Mouse (Mus musculus) MEL (cell line): ENCODE results near the gene Lmo4. TPM values are rescaled to one million over a fixed set of nuclear protein-coding genes. Genes with fewer than 3 reads are reported as not detected.

ENCODE experiments used
- DNase-seq: peaks from one replicate; pipeline ENCODE4 v3.0.0; 2011; ENCODE audit warnings: low read depth, low spot score
- H3K27ac ChIP-seq: 2 replicates; pipeline ENCODE4 v1.5.1; 2012; ENCODE audit warnings: low read depth, mild to moderate bottlenecking, control low read depth, low read length, moderate library complexity; ENCODE audit not compliant: control insufficient read depth
- H3K27me3 ChIP-seq, 2 experiments: fragments of 150-350 bp in 1 of 2; sonication (generic) in 1 of 2; 2 replicates each; pipeline ENCODE4 v1.6.1; 2012; ENCODE audit warnings: low read length in 2 of 2, mild to moderate bottlenecking in 2 of 2, improper control_type of control experiment in 1 of 2, moderate library complexity in 1 of 2; ENCODE audit not compliant: insufficient read depth in 2 of 2, control insufficient read depth in 1 of 2
- H3K36me3 ChIP-seq, 2 experiments: 2 replicates each; pipeline ENCODE4 v1.6.1; 2012 to 2014; ENCODE audit warnings: low read length in 2 of 2, improper control_type of control experiment in 1 of 2, inconsistent platforms in 1 of 2, mild to moderate bottlenecking in 1 of 2; ENCODE audit not compliant: insufficient read depth in 2 of 2, control insufficient read depth in 1 of 2
- H3K4me1 ChIP-seq, 2 experiments: fragments of 150-350 bp in 1 of 2; sonication (generic) in 1 of 2; 2 replicates each; pipeline ENCODE4 v1.6.1; 2012; ENCODE audit warnings: low read length in 2 of 2, improper control_type of control experiment in 1 of 2, mild to moderate bottlenecking in 1 of 2; ENCODE audit not compliant: insufficient read depth in 2 of 2, control insufficient read depth in 1 of 2
- H3K4me3 ChIP-seq, 2 experiments: fragments of 150-350 bp in 1 of 2; sonication (generic) in 1 of 2; 2 replicates each; pipeline ENCODE4 v1.5.1; 2012; ENCODE audit warnings: low read depth in 2 of 2, low read length in 2 of 2, mild to moderate bottlenecking in 2 of 2, moderate library complexity in 2 of 2, control low read depth in 1 of 2, improper control_type of control experiment in 1 of 2; ENCODE audit not compliant: control insufficient read depth in 1 of 2, insufficient read depth in 1 of 2
- H3K79me2 ChIP-seq: 2 replicates; pipeline ENCODE4 v1.6.1; 2012; ENCODE audit warnings: mild to moderate bottlenecking, low read length, moderate library complexity; ENCODE audit not compliant: control insufficient read depth, poor library complexity, insufficient read depth
- H3K9ac ChIP-seq: 2 replicates; pipeline ENCODE4 v1.6.1; 2012; ENCODE audit warnings: low read depth, mild to moderate bottlenecking, control low read depth, low read length, moderate library complexity; ENCODE audit not compliant: control insufficient read depth, poor library complexity, severe bottlenecking
- H3K9me3 ChIP-seq: fragments of 150-350 bp; sonication (generic); replicated peaks from 2 replicates; pipeline ENCODE4 v1.6.1; 2012; ENCODE audit warnings: mild to moderate bottlenecking, low read length, improper control_type of control experiment, moderate library complexity; ENCODE audit not compliant: insufficient read depth
- CHD1 ChIP-seq: IDR thresholded peaks from 2 replicates; pipeline ENCODE4 v1.6.1; 2012; ENCODE audit warnings: low read depth, mild to moderate bottlenecking, inconsistent platforms, low read length, improper control_type of control experiment
- CHD2 ChIP-seq: IDR thresholded peaks from 2 replicates; pipeline ENCODE4 v1.6.1; 2011; ENCODE audit warnings: low read length, improper control_type of control experiment
- CTCF ChIP-seq, 3 experiments: IDR thresholded peaks in 2 of 3; conservative IDR thresholded peaks in 1 of 3; 2 replicates each; pipeline ENCODE4 v1.5.1; 2011 to 2012; ENCODE audit warnings: low read length in 3 of 3, low read depth in 2 of 3, mild to moderate bottlenecking in 2 of 3, improper control_type of control experiment in 1 of 3, inconsistent platforms in 1 of 3, mixed read lengths in 1 of 3, moderate library complexity in 1 of 3; ENCODE audit not compliant: control insufficient read depth in 1 of 3, insufficient read depth in 1 of 3, poor library complexity in 1 of 3, severe bottlenecking in 1 of 3
- ELF1 ChIP-seq: IDR thresholded peaks from 2 replicates; pipeline ENCODE4 v1.6.1; 2014; ENCODE audit warnings: low read depth, mild to moderate bottlenecking, inconsistent platforms, low read length, improper control_type of control experiment, moderate library complexity
- EP300 ChIP-seq, 2 experiments: IDR thresholded peaks; 2 replicates each; pipeline ENCODE4 v1.6.1; 2011; ENCODE audit warnings: improper control_type of control experiment in 2 of 2, low read length in 2 of 2, low read depth in 1 of 2, mild to moderate bottlenecking in 1 of 2
- ETS1 ChIP-seq: IDR thresholded peaks from 2 replicates; pipeline ENCODE4 v1.6.1; 2012; ENCODE audit warnings: low read depth, mild to moderate bottlenecking, inconsistent platforms, low read length, improper control_type of control experiment, moderate library complexity
- GATA1 ChIP-seq: IDR thresholded peaks from 2 replicates; pipeline ENCODE4 v1.6.1; 2011; ENCODE audit warnings: low read depth, low read length, improper control_type of control experiment
- HCFC1 ChIP-seq: IDR thresholded peaks from 2 replicates; pipeline ENCODE4 v1.6.1; 2012; ENCODE audit warnings: low read depth, mild to moderate bottlenecking, inconsistent platforms, low read length, improper control_type of control experiment, moderate library complexity
- JUND ChIP-seq: IDR thresholded peaks from 2 replicates; pipeline ENCODE4 v1.6.1; 2011; ENCODE audit warnings: low read depth, mild to moderate bottlenecking, improper control_type of control experiment, low read length
- KAT2A ChIP-seq: conservative IDR thresholded peaks from 2 replicates; pipeline ENCODE4 v1.6.1; 2012; ENCODE audit warnings: low read depth, low read length, improper control_type of control experiment, inconsistent platforms
- MAZ ChIP-seq: IDR thresholded peaks from 2 replicates; pipeline ENCODE4 v1.6.1; 2012; ENCODE audit warnings: low read depth, mild to moderate bottlenecking, inconsistent platforms, low read length, improper control_type of control experiment
- MEF2A ChIP-seq: IDR thresholded peaks from 2 replicates; pipeline ENCODE4 v1.6.1; 2014; ENCODE audit warnings: low read depth, mild to moderate bottlenecking, inconsistent platforms, low read length, improper control_type of control experiment; ENCODE audit not compliant: poor library complexity, insufficient replicate concordance, severe bottlenecking; ENCODE audit errors: extremely low read depth
- MYB ChIP-seq: IDR thresholded peaks from 2 replicates; pipeline ENCODE4 v1.6.1; 2011; ENCODE audit warnings: mild to moderate bottlenecking, low read depth, low read length, improper control_type of control experiment
- MYC ChIP-seq: IDR thresholded peaks from 2 replicates; pipeline ENCODE4 v1.6.1; 2011; ENCODE audit warnings: low read depth, mild to moderate bottlenecking, low read length, improper control_type of control experiment, moderate library complexity
- NELFE ChIP-seq: IDR thresholded peaks from 2 replicates; pipeline ENCODE4 v1.6.1; 2011; ENCODE audit warnings: low read depth, low read length, improper control_type of control experiment
- POLR2A ChIP-seq, 2 experiments: IDR thresholded peaks; 2 replicates each; pipeline ENCODE4 v1.6.1; 2011 to 2012; ENCODE audit warnings: low read length in 2 of 2, mild to moderate bottlenecking in 2 of 2, control low read depth in 1 of 2, improper control_type of control experiment in 1 of 2, low read depth in 1 of 2, moderate library complexity in 1 of 2; ENCODE audit not compliant: control insufficient read depth in 1 of 2, insufficient read depth in 1 of 2, poor library complexity in 1 of 2
- POLR2AphosphoS2 ChIP-seq: IDR thresholded peaks from 2 replicates; pipeline ENCODE4 v1.6.1; 2011; ENCODE audit warnings: low read length, improper control_type of control experiment
- POLR2AphosphoS5 ChIP-seq: IDR thresholded peaks from 2 replicates; pipeline ENCODE4 v1.6.1; 2012; ENCODE audit warnings: low read depth, borderline replicate concordance, mild to moderate bottlenecking, inconsistent platforms, low read length, moderate library complexity, mixed read lengths
- TAL1 ChIP-seq: IDR thresholded peaks from 2 replicates; pipeline ENCODE4 v1.6.1; 2012; ENCODE audit warnings: mild to moderate bottlenecking, inconsistent platforms, low read length, moderate library complexity, mixed read lengths
- TBP ChIP-seq: IDR thresholded peaks from 2 replicates; pipeline ENCODE4 v1.8.0; 2011; ENCODE audit warnings: low read depth, low read length, improper control_type of control experiment
- TCF12 ChIP-seq: IDR thresholded peaks from 2 replicates; pipeline ENCODE4 v1.6.1; 2014; ENCODE audit warnings: low read depth, mild to moderate bottlenecking, inconsistent platforms, low read length, improper control_type of control experiment, moderate library complexity
- USF1 ChIP-seq: IDR thresholded peaks from 2 replicates; pipeline ENCODE4 v1.6.1; 2014; ENCODE audit warnings: low read depth, mild to moderate bottlenecking, inconsistent platforms, low read length, improper control_type of control experiment, moderate library complexity
- ZC3H11A ChIP-seq: IDR thresholded peaks from 2 replicates; pipeline ENCODE4 v1.6.1; 2012; ENCODE audit warnings: low read depth, mild to moderate bottlenecking, inconsistent platforms, low read length, improper control_type of control experiment
- ZKSCAN1 ChIP-seq: IDR thresholded peaks from 2 replicates; pipeline ENCODE4 v1.6.1; 2012; ENCODE audit warnings: low read depth, mild to moderate bottlenecking, inconsistent platforms, low read length, improper control_type of control experiment, moderate library complexity
- ZMIZ1 ChIP-seq: IDR thresholded peaks from 2 replicates; pipeline ENCODE4 v1.6.1; 2012; ENCODE audit warnings: low read depth, mild to moderate bottlenecking, inconsistent platforms, low read length, improper control_type of control experiment, moderate library complexity
- ZNF384 ChIP-seq: IDR thresholded peaks from 2 replicates; pipeline ENCODE4 v1.6.1; 2012; ENCODE audit warnings: low read depth, mild to moderate bottlenecking, inconsistent platforms, low read length, improper control_type of control experiment
- polyA plus RNA-seq, 2 experiments: library from polyadenylated mRNA; stranded (reverse) in 1 of 2; unstranded in 1 of 2; fragments of >175 nt in 1 of 2; fragments of >200 nt in 1 of 2; gene quantifications; 2 replicates each; pipeline versions ENCODE4 v1.2.1 to v1.2.4; 2012; ENCODE audit warnings: low replicate concordance in 2 of 2, low read depth in 1 of 2; ENCODE audit not compliant: insufficient read length in 2 of 2, insufficient read depth in 1 of 2, missing spikeins in 1 of 2
- total RNA-seq: library from RNA; depleted of rRNA; stranded (reverse); fragments of 300-350 nt; gene quantifications from 2 replicates; pipeline ENCODE4 v1.2.3, GENCODE M21; 2012

The Lmo4 gene
- total and polyA plus RNA-seq, 3 experiments: 13.7 to 29.3 TPM; not detected in 1

- no peak overlapping the region for H3K4me3 ChIP-seq
- DNase-seq: no peak
- no peaks in the 10 kb centered on the region for H3K9me3 ChIP-seq
- no peak for TF ChIP-seq POLR2AphosphoS2
- TF ChIP-seq TAL1: no peak
- no peak for TF ChIP-seq MAZ
- TF ChIP-seq NELFE: no peak
- no peak for TF ChIP-seq USF1
- no peak for TF ChIP-seq ZC3H11A
- no peak for TF ChIP-seq POLR2AphosphoS5
- TF ChIP-seq KAT2A: no peak
- TF ChIP-seq CHD1: no peak
- TF ChIP-seq GATA1: no peak
- no peak for TF ChIP-seq TBP
- no peak for TF ChIP-seq ETS1
- TF ChIP-seq CTCF (IDR thresholded peaks at IDR 0.05 in 2 of 3, conservative IDR thresholded peaks at IDR 0.05 in 1 of 3; ENCODE audit: control insufficient read depth in 1 of 3, insufficient read depth in 1 of 3, low read depth in 2 of 3, low read length in 3 of 3, poor library complexity in 1 of 3, severe bottlenecking in 1 of 3): no peak
- no peak for TF ChIP-seq ZKSCAN1
- no peak for TF ChIP-seq CHD2
- TF ChIP-seq, all 39 proteins: peak for 0
- Histone ChIP-seq H3K4me1 (no peaks in the 10 kb centered on the region), H3K36me3 (no peaks in the 10 kb centered on the region), H3K79me2 (no peaks in the 10 kb centered on the region), H3K27me3 (no peaks in the 10 kb centered on the region), H3K27ac (no peak overlapping the region), H3K9ac (no peak overlapping the region)
Measured at GRCm38 (mm10) chr3:144230016-144230415, 25.0 kb upstream of the Lmo4 start.

GRCm38 (mm10) chr3:144229312-144229711 is 24.3 kb upstream of the Lmo4 start:
- H3K36me3 ChIP-seq: no peaks in the 10 kb centered on the region
- no peak overlapping the region for H3K27ac ChIP-seq
- no peak for DNase-seq
- no peaks in the 10 kb centered on the region for H3K79me2 ChIP-seq
- no peak overlapping the region for H3K9ac ChIP-seq
- no peaks in the 10 kb centered on the region for H3K27me3 ChIP-seq
- H3K9me3 ChIP-seq: no peaks in the 10 kb centered on the region
- H3K4me3 ChIP-seq: no peak overlapping the region
- no peak for TF ChIP-seq MYB
- TF ChIP-seq ZC3H11A: no peak
- TF ChIP-seq TAL1: no peak
- no peak for TF ChIP-seq KAT2A
- no peak for TF ChIP-seq CTCF (IDR thresholded peaks at IDR 0.05 in 2 of 3, conservative IDR thresholded peaks at IDR 0.05 in 1 of 3; ENCODE audit: control insufficient read depth in 1 of 3, insufficient read depth in 1 of 3, low read depth in 2 of 3, low read length in 3 of 3, poor library complexity in 1 of 3, severe bottlenecking in 1 of 3)
- no peak for TF ChIP-seq POLR2A (IDR thresholded peaks at IDR 0.05; ENCODE audit: control insufficient read depth in 1 of 2, insufficient read depth in 1 of 2, low read depth in 1 of 2, low read length in 2 of 2, poor library complexity in 1 of 2)
- no peak for TF ChIP-seq CHD1
- no peak for TF ChIP-seq NELFE
- TF ChIP-seq TCF12: no peak
- no peak for TF ChIP-seq MEF2A
- no peak for TF ChIP-seq USF1
- no peak for TF ChIP-seq EP300 (IDR thresholded peaks at IDR 0.05; ENCODE audit: low read depth in 1 of 2, low read length in 2 of 2)
- TF ChIP-seq JUND: no peak
- no peak for TF ChIP-seq ZMIZ1
- no peak for TF ChIP-seq ELF1
- no peak for TF ChIP-seq ZNF384
- no peak for TF ChIP-seq HCFC1
- no peak for TF ChIP-seq MYC
- TF ChIP-seq, all 39 proteins: peak for 0
- no peaks in the 10 kb centered on the region for H3K4me1 ChIP-seq
